Mouse (Mus musculus) liver, embryonic 14.5 days (tissue): ENCODE data around the gene Fcgrt. TPM values are rescaled to one million over a fixed set of nuclear protein-coding genes. Genes with fewer than 3 reads are reported as not detected.

Source experiments
- ATAC-seq: fragments of 200-750 bp; cut with Nextera tagmentation; 2 replicates; pipeline ENCODE4 v1.8.0; 2017; ENCODE audit warnings: moderate number of reproducible peaks, mild to moderate bottlenecking, moderate library complexity; ENCODE audit not compliant: insufficient read depth
- DNase-seq, 3 experiments: peaks; one replicate each; pipeline ENCODE4 v3.0.0-alpha.2; 2012 to 2013; ENCODE audit warnings: low read depth in 3 of 3, low spot score in 3 of 3
- H3K27ac ChIP-seq: fragments of 300-500 bp; sonication (generic); 2 replicates; pipeline ENCODE4 v1.5.1; 2014; ENCODE audit warnings: moderate library complexity, mild to moderate bottlenecking, control low read depth, inconsistent platforms
- H3K27me3 ChIP-seq: fragments of 300-500 bp; sonication (generic); 2 replicates; pipeline ENCODE4 v1.6.1; 2014; ENCODE audit warnings: mild to moderate bottlenecking, low read length, moderate library complexity; ENCODE audit not compliant: control insufficient read depth, insufficient read depth
- H3K36me3 ChIP-seq: fragments of 300-500 bp; sonication (generic); replicated peaks from 2 replicates; pipeline ENCODE4 v1.6.1; 2014; ENCODE audit warnings: low read depth; ENCODE audit not compliant: control insufficient read depth, insufficient read depth
- H3K4me1 ChIP-seq, 2 experiments: fragments of 200-500 bp in 1 of 2; fragments of 300-500 bp in 1 of 2; sonication (generic) in 1 of 2; replicated peaks; 2 replicates each; pipeline ENCODE4 v1.6.1; 2012 to 2014; ENCODE audit warnings: antibody characterized with exemption in 1 of 2, inconsistent platforms in 1 of 2, low read length in 1 of 2; ENCODE audit not compliant: control insufficient read depth in 2 of 2, insufficient read depth in 2 of 2
- H3K4me2 ChIP-seq: fragments of 300-500 bp; sonication (generic); 2 replicates; pipeline ENCODE4 v1.6.1; 2014; ENCODE audit warnings: low read depth, mild to moderate bottlenecking, control low read depth, moderate library complexity
- H3K4me3 ChIP-seq, 2 experiments: fragments of 200-500 bp in 1 of 2; fragments of 300-500 bp in 1 of 2; sonication (generic) in 1 of 2; 2 replicates each; pipeline ENCODE4 v1.5.1; 2012 to 2014; ENCODE audit warnings: low read depth in 2 of 2, low read length in 2 of 2, mild to moderate bottlenecking in 2 of 2, control low read depth in 1 of 2, inconsistent platforms in 1 of 2, moderate library complexity in 1 of 2; ENCODE audit not compliant: insufficient read depth in 1 of 2
- H3K9ac ChIP-seq: fragments of 300-500 bp; sonication (generic); replicated peaks from 2 replicates; pipeline ENCODE4 v1.6.1; 2014; ENCODE audit warnings: mild to moderate bottlenecking, control low read depth, moderate library complexity
- H3K9me3 ChIP-seq: fragments of 300-500 bp; sonication (generic); 2 replicates; pipeline ENCODE4 v1.6.1; 2016; ENCODE audit warnings: low read length, mixed read lengths; ENCODE audit not compliant: control insufficient read depth
- CTCF ChIP-seq: IDR thresholded peaks from 2 replicates; pipeline ENCODE4 v1.5.1; 2016; ENCODE audit warnings: antibody characterized with exemption, low read depth, control low read depth
- EP300 ChIP-seq: IDR thresholded peaks from 2 replicates; pipeline ENCODE4 v1.6.1; 2016; ENCODE audit warnings: antibody characterized with exemption, low read depth
- WGBS: fragments of 180-500 bp; shearing (Covaris S2); extraction: QIAGEN DNeasy Blood & Tissue Kit; methylation state at CpG from one replicate; pipeline ENCODE4 v1.1.7; 2014; ENCODE audit not compliant: insufficient replicate concordance; 5-methylcytosine and 5-hydroxymethylcytosine counted together
- polyA plus RNA-seq, 2 experiments: library from polyadenylated mRNA; depleted of rRNA in 1 of 2; stranded (reverse) in 1 of 2; unstranded in 1 of 2; fragments of >200 nt; fragmentation: Nextera tagmentation in 1 of 2; extraction: Ambion mirVana in 1 of 2; gene quantifications; 2 replicates each; pipeline versions ENCODE4 v1.2.1 to v1.2.3; 2012 to 2014

Fcgrt gene
- polyA plus RNA-seq, 2 experiments: 14.9 to 35.5 TPM

- Histone ChIP-seq H3K9me3 (no peaks in the 10 kb centered on the region), H3K27me3 (no peaks in the 10 kb centered on the region), H3K36me3 (peaks cover 7% of the 10 kb centered on the region; the same call in 1 of the 2 replicates), H3K27ac (no peak overlapping the region), H3K4me3 (no peak overlapping the region), H3K4me2 (no peak overlapping the region), H3K4me1 (peaks cover 0 to 6% of the 10 kb centered on the region in 2 experiments; a peak in 2 of 4 replicates), H3K9ac (no peak overlapping the region)
- WGBS: 67% methylated on average over 4 of the region's 4 CpGs
- no peak for DNase-seq
- no peak for ATAC-seq
- TF ChIP-seq EP300 (no peak), CTCF (no peak)
Observed at GRCm38 (mm10) chr7:45075405-45075804, 28.2 kb downstream of the Fcgrt start.

- TF ChIP-seq EP300: no peak
- TF ChIP-seq CTCF: no peak
- Histone ChIP-seq H3K27me3 (no peaks in the 10 kb centered on the region), H3K4me2 (no peak overlapping the region), H3K27ac (no peak overlapping the region), H3K9me3 (no peaks in the 10 kb centered on the region), H3K4me1 (peaks cover 0 to 4% of the 10 kb centered on the region in 2 experiments; a peak in 1 of 4 replicates), H3K4me3 (no peak overlapping the region), H3K9ac (no peak overlapping the region), H3K36me3 (peaks cover 7% of the 10 kb centered on the region; the same call in 1 of the 2 replicates)
- WGBS: 82% methylated on average over 12 of the region's 12 CpGs
- ATAC-seq (no peak), DNase-seq (no peak)
Observed at GRCm38 (mm10) chr7:45073949-45074348, 29.7 kb downstream of the Fcgrt start.

DNA sequence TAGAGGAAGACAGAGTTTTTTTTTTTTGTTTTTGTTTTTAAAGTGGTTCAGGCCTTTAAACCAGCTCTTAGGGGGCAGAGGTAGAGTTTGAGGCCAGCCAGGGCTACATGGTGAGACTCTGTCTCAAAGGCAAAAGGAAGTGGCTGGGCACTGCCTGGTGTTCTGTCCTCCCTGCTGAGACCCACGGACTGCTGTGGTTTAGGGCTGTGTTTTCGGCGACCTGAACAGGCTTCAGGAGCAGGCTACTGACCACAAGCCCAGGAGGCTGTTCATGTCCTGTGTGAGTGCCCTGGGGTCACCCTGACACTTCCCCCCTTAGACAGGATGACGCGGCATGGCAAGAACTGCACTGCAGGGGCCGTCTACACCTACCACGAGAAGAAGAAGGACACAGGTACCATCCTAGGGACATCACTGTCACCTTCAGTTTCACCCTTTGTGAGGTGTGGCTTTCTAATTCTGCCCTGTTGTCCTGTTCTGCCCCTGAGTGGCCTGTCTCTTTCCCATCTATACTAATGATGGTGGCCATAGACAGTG is 30.4 kb downstream of the Fcgrt start:
- peaks cover 7% of the 10 kb centered on the region; the same call in 1 of the 2 replicates for H3K36me3 ChIP-seq
- 50% methylated on average over 7 of the region's 7 CpGs for WGBS
- no peak for TF ChIP-seq EP300
- TF ChIP-seq CTCF: no peak
- peaks cover 0 to 5% of the 10 kb centered on the region in 2 experiments; a peak in 1 of 4 replicates for H3K4me1 ChIP-seq
- no peaks in the 10 kb centered on the region for H3K27me3 ChIP-seq
- no peaks in the 10 kb centered on the region for H3K9me3 ChIP-seq
- no peak overlapping the region for H3K27ac ChIP-seq
- H3K4me3 ChIP-seq: no peak overlapping the region
- no peak for DNase-seq
- H3K4me2 ChIP-seq: no peak overlapping the region
- no peak for ATAC-seq
- H3K9ac ChIP-seq: no peak overlapping the region

GRCm38 (mm10) chr7:45072230-45072629 is 31.4 kb downstream of the Fcgrt start:
- TF ChIP-seq CTCF: peak; percentile 67
- TF ChIP-seq EP300: no peak
- H3K9ac ChIP-seq: no peak overlapping the region
- no peak overlapping the region for H3K4me2 ChIP-seq
- H3K4me3 ChIP-seq: no peak overlapping the region
- no peak overlapping the region for H3K27ac ChIP-seq
- peaks cover 2% of the 10 kb centered on the region; the same call in 1 of the 2 replicates for H3K36me3 ChIP-seq
- DNase-seq: no peak
- no peaks in the 10 kb centered on the region for H3K9me3 ChIP-seq
- H3K4me1 ChIP-seq: peaks cover 0 to 5% of the 10 kb centered on the region in 2 experiments; a peak in 1 of 4 replicates
- ATAC-seq: no peak
- WGBS: 63% methylated on average over 2 of the region's 2 CpGs
- H3K27me3 ChIP-seq: no peaks in the 10 kb centered on the region

GRCm38 (mm10) chr7:45069671-45070070 is 34.0 kb downstream of the Fcgrt start:
- Histone ChIP-seq H3K9ac (no peak overlapping the region), H3K27ac (no peak overlapping the region), H3K9me3 (no peaks in the 10 kb centered on the region), H3K4me1 (0 out of 4 replicates have a peak, but pooled peaks cover 0 to 4% of the 10 kb centered on the region in 2 experiments), H3K36me3 (no peaks in the 10 kb centered on the region), H3K4me3 (no peak overlapping the region), H3K27me3 (no peaks in the 10 kb centered on the region), H3K4me2 (no peak overlapping the region)
- DNase-seq (no peak), ATAC-seq (no peak)
- WGBS: 52% methylated on average over 2 of the region's 2 CpGs
- no peak for TF ChIP-seq CTCF
- no peak for TF ChIP-seq EP300
